Mouse (Mus musculus) ES-E14 (cell line): ENCODE results near the gene Rpl18a. TPM values are rescaled to one million over a fixed set of nuclear protein-coding genes. Genes with fewer than 3 reads are reported as not detected.

Source experiments
- DNase-seq: peaks from one replicate; pipeline ENCODE4 v3.0.0-alpha.2; 2013; ENCODE audit warnings: low read depth, low spot score
- H3K27ac ChIP-seq: 2 replicates; pipeline ENCODE4 v1.5.1; 2012; ENCODE audit warnings: low read depth, mild to moderate bottlenecking, low read length, moderate library complexity, mixed read lengths; ENCODE audit not compliant: poor library complexity, insufficient read depth, severe bottlenecking
- H3K36me3 ChIP-seq: 2 replicates; pipeline ENCODE4 v1.6.1; 2012; ENCODE audit warnings: mild to moderate bottlenecking, low read length, moderate library complexity, mixed read lengths; ENCODE audit not compliant: control insufficient read depth, poor library complexity, insufficient read depth, severe bottlenecking
- H3K4me1 ChIP-seq, 2 experiments: fragments of 150-350 bp in 1 of 2; sonication (generic) in 1 of 2; 2 replicates each; pipeline ENCODE4 v1.6.1; 2012; ENCODE audit warnings: low read length in 2 of 2, mild to moderate bottlenecking in 1 of 2, mixed read lengths in 1 of 2; ENCODE audit not compliant: control insufficient read depth in 2 of 2, insufficient read depth in 2 of 2, poor library complexity in 1 of 2
- H3K4me3 ChIP-seq, 2 experiments: fragments of 150-350 bp in 1 of 2; sonication (generic) in 1 of 2; 2 replicates each; pipeline ENCODE4 v1.5.1; 2012; ENCODE audit warnings: low read length in 2 of 2, low read depth in 1 of 2, mild to moderate bottlenecking in 1 of 2, mixed read lengths in 1 of 2; ENCODE audit not compliant: insufficient read depth in 1 of 2, poor library complexity in 1 of 2, severe bottlenecking in 1 of 2
- H3K9ac ChIP-seq: 2 replicates; pipeline ENCODE4 v1.6.1; 2012; ENCODE audit warnings: low read depth, mild to moderate bottlenecking, low read length, mixed read lengths; ENCODE audit not compliant: poor library complexity, insufficient read depth, severe bottlenecking
- H3K9me3 ChIP-seq: fragments of 150-350 bp; sonication (generic); 2 replicates; pipeline ENCODE4 v1.6.1; 2012; ENCODE audit warnings: low read depth, mild to moderate bottlenecking, low read length; ENCODE audit not compliant: control insufficient read depth, insufficient read depth
- CHD2 ChIP-seq: IDR thresholded peaks from 2 replicates; pipeline ENCODE4 v1.6.1; 2014; ENCODE audit warnings: mild to moderate bottlenecking, low read depth, low read length, inconsistent platforms
- HCFC1 ChIP-seq: IDR thresholded peaks from 2 replicates; pipeline ENCODE4 v1.6.1; 2012; ENCODE audit warnings: low read length, inconsistent platforms, borderline replicate concordance; ENCODE audit not compliant: insufficient read depth
- MAFK ChIP-seq: IDR thresholded peaks from 2 replicates; pipeline ENCODE4 v1.6.1; 2014; ENCODE audit warnings: mild to moderate bottlenecking, low read depth, low read length, inconsistent platforms; ENCODE audit not compliant: insufficient read depth
- ZC3H11A ChIP-seq: IDR thresholded peaks from 2 replicates; pipeline ENCODE4 v1.6.1; 2012; ENCODE audit warnings: low read depth, mild to moderate bottlenecking, inconsistent platforms, low read length, borderline replicate concordance
- ZNF384 ChIP-seq: IDR thresholded peaks from 2 replicates; pipeline ENCODE4 v1.6.1; 2012; ENCODE audit warnings: low read depth, low read length, inconsistent platforms
- in situ Hi-C, 2 experiments: fragments of 600-800 bp; cut with MboI; formaldehyde crosslinking; loops; one replicate each; pipeline ENCODE4 v1.15.1; 2025; ENCODE audit warnings: low sequenced_read_pairs in 2 of 2, inconsistent platforms in 1 of 2; ENCODE audit not compliant: unreplicated experiment in 2 of 2
- total RNA-seq: library from RNA; depleted of rRNA; stranded (reverse); fragments of 300-350 nt; gene quantifications from 2 replicates; pipeline ENCODE4 v1.2.3, GENCODE M21; 2012

Gene Rpl18a
- total RNA-seq, 1 experiment: 2,806 TPM

DNA sequence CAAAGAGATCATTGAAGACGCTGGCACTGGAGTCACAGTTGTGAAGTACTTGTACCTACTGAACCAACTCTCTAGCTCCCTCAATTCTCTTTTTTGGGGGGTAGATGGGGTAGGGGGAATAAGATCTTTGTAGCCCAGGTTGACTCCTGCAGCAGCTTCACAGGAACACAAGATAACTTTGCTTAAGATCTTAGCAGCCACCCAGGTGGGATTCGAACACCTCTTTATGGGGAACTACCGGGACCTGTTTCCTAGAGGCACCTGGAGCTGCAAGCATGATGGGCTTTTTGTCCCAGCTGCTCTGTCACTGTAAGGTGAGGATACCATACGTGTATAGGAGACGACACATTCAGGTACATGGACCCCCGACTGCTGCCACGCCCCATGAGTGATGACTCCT, 30.6 kb downstream of the Rpl18a start:
- peaks cover 2 to 37% of the 10 kb centered on the region in 2 experiments for H3K4me1 ChIP-seq
- TF ChIP-seq MAFK: no peak
- TF ChIP-seq ZNF384: no peak
- no peaks in the 10 kb centered on the region for H3K9me3 ChIP-seq
- in situ Hi-C loops: no loop called here
- H3K9ac ChIP-seq: no peak overlapping the region
- peaks cover 7% of the 10 kb centered on the region; the same call in 1 of the 2 replicates for H3K36me3 ChIP-seq
- no peak for DNase-seq
- H3K4me3 ChIP-seq: no peak overlapping the region
- H3K27ac ChIP-seq: no peak overlapping the region; the same call in 1 of the 2 replicates

- peaks cover 7% of the 10 kb centered on the region; the same call in 1 of the 2 replicates for H3K36me3 ChIP-seq
- peak overlapping the region; percentile 36 to 37; a peak in 3 of 4 replicates for H3K4me3 ChIP-seq
- no peaks in the 10 kb centered on the region for H3K9me3 ChIP-seq
- TF ChIP-seq ZNF384: no peak
- TF ChIP-seq MAFK: no peak
- no peak for TF ChIP-seq ZC3H11A
- no peak for TF ChIP-seq HCFC1
- no peak for TF ChIP-seq CHD2
- peaks cover 2 to 38% of the 10 kb centered on the region in 2 experiments for H3K4me1 ChIP-seq
- peak overlapping the region; percentile 46; the same call in 1 of the 2 replicates for H3K9ac ChIP-seq
- DNase-seq: no peak
- in situ Hi-C loops: no loop called here
- peak overlapping the region; percentile 16; the same call in 1 of the 2 replicates for H3K27ac ChIP-seq
These were observed 31.2 kb downstream of the Rpl18a start for GRCm38 (mm10) chr8:70866001-70866520.

DNA sequence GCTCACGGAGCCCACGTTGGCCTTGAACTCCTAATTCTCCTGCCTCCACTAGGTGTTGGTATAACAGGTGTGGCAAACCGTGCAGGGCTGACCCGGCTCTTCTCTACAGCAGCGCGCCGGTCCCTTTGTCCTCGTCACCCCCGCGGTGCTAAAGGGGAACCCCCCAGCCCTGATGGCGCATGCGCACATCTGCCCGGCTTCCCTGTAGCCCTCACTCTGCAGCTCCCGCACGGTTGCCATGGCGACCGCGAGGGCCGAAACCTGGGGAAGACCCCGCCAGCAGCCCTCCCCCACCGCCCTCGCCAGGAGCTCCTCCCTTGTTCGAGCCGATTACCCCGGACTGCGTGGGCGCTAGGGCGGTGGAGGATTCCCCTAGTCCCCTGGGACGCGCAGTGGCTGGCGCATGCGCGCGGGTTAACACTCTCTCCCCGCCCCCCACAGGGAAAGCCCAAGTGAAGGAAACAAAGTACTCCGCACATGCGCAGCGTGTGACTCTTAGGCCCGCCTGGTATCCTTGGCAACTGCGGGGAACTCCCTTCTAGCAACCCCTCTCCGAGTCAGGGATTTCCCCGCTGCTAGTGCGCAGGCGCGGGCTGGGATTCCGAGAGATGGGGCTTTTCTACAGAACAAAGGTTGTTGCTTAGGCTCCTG, 31.7 kb downstream of the Rpl18a start:
- H3K4me1 ChIP-seq: peaks cover 2 to 37% of the 10 kb centered on the region in 2 experiments
- in situ Hi-C loops: no loop called here
- H3K9me3 ChIP-seq: no peaks in the 10 kb centered on the region
- peaks cover 7% of the 10 kb centered on the region; the same call in 1 of the 2 replicates for H3K36me3 ChIP-seq
- peak; percentile 100 for DNase-seq
- TF ChIP-seq ZNF384 (peak; percentile 64), CHD2 (no peak)
- H3K4me3 ChIP-seq: peak overlapping the region; percentile 55 to 71
- peak overlapping the region; percentile 74 for H3K9ac ChIP-seq
- peak overlapping the region; percentile 54 for H3K27ac ChIP-seq

- in situ Hi-C loops: no loop called here
- H3K36me3 ChIP-seq: peaks cover 7% of the 10 kb centered on the region; the same call in 1 of the 2 replicates
- H3K4me3 ChIP-seq: peak overlapping the region; percentile 55 to 71
- H3K27ac ChIP-seq: no peak overlapping the region
- H3K9me3 ChIP-seq: no peaks in the 10 kb centered on the region
- TF ChIP-seq CHD2 (no peak), HCFC1 (no peak), ZNF384 (no peak), MAFK (no peak), ZC3H11A (no peak)
- H3K9ac ChIP-seq: peak overlapping the region; percentile 2
- peaks cover 2 to 35% of the 10 kb centered on the region in 2 experiments for H3K4me1 ChIP-seq
- no peak for DNase-seq
These were observed 32.4 kb downstream of the Rpl18a start for GRCm38 (mm10) chr8:70864712-70865221.
